In genomic region chr9:107534408-107535202, GRCm38 (mm10) we compare ENCODE assay signal across 8 mouse cellular contexts. TPM values are rescaled to one million over a fixed set of nuclear protein-coding genes. Genes with fewer than 3 reads are reported as not detected.
DNase-seq lines count a peak whose midpoint lies in the region; ATAC-seq lines count a peak whose summit lies in the region.

No protein-coding gene starts in this region.

- no peaks in the 10 kb centered on the region for H3K9me3 ChIP-seq in forebrain, embryonic 10.5 days
- H3K9me3 ChIP-seq in intestine, embryonic 16.5 days (ENCODE audit: control insufficient read depth, low read length), result no peaks in the 10 kb centered on the region

- peak overlapping the region; percentile 92 for H3K9ac ChIP-seq in intestine, embryonic 16.5 days (ENCODE audit: low read depth, low read length)

- peaks cover 32% of the 10 kb centered on the region for H3K36me3 ChIP-seq in forebrain, embryonic 10.5 days (replicated peaks)
- H3K36me3 ChIP-seq in intestine, embryonic 16.5 days (ENCODE audit: control insufficient read depth, insufficient read depth, low read length), result peaks cover 14% of the 10 kb centered on the region

- peak; percentile 40 for DNase-seq in kidney, adult 11 months
- no peak for DNase-seq in kidney, adult 18-20 months
- DNase-seq in NIH3T3 (ENCODE audit: low read depth), result peak; percentile 36
- no peak for DNase-seq in forebrain, embryonic 10.5 days (ENCODE audit: extremely low spot score, low spot score)
- DNase-seq in frontal cortex, postnatal 25 days (ENCODE audit: low spot score in 2 of 2), result no peak
- DNase-seq in left cerebral cortex, adult 8-10 months (ENCODE audit: low spot score in 2 of 2), result no peak

- ATAC-seq in intestine, embryonic 16.5 days, result no peak; the same call in 1 of the 2 replicates
- ATAC-seq in megakaryocyte, adult 5-6 weeks (ENCODE audit: poor library complexity, severe bottlenecking), result peak; percentile 8

- H3K4me3 ChIP-seq in forebrain, embryonic 10.5 days, result peak overlapping the region; percentile 72
- H3K4me3 ChIP-seq in intestine, embryonic 16.5 days (ENCODE audit: low read length), result peak overlapping the region; percentile 82

- under 1% methylated on average over 40 of the region's 40 CpGs for WGBS in forebrain, embryonic 10.5 days
- under 1% methylated on average over 40 of the region's 40 CpGs for WGBS in intestine, embryonic 16.5 days

- peak overlapping the region; percentile 80 for H3K4me2 ChIP-seq in intestine, embryonic 16.5 days (ENCODE audit: low read depth, low read length)

- H3K4me1 ChIP-seq in forebrain, embryonic 10.5 days, result peaks cover 43% of the 10 kb centered on the region
- H3K4me1 ChIP-seq in intestine, embryonic 16.5 days (ENCODE audit: control insufficient read depth, insufficient read depth, low read length), result peaks cover 21% of the 10 kb centered on the region

- peak overlapping the region; percentile 88 for H3K27ac ChIP-seq in forebrain, embryonic 10.5 days
- peak overlapping the region; percentile 83 for H3K27ac ChIP-seq in intestine, embryonic 16.5 days (ENCODE audit: low read length)

- peaks cover 1% of the 10 kb centered on the region; the same call in 1 of the 2 replicates for H3K27me3 ChIP-seq in forebrain, embryonic 10.5 days (ENCODE audit: poor library complexity, severe bottlenecking)
- H3K27me3 ChIP-seq in intestine, embryonic 16.5 days (replicated peaks; ENCODE audit: control insufficient read depth, insufficient read depth, low read length), result no peaks in the 10 kb centered on the region

RNA-seq across cellular contexts. Expression of gene Tmem115, which starts 0.9 kb away (rescaled TPM):
- 33.0 and 35.8 TPM in 2 replicates for polyA plus RNA-seq in forebrain, embryonic 10.5 days (2016; fragmentation: Nextera tagmentation; extraction: Ambion mirVana)
- polyA plus RNA-seq in intestine, embryonic 16.5 days (2015; fragmentation: Nextera tagmentation; extraction: Ambion mirVana), result 39.4 and 40.6 TPM in 2 replicates
- total RNA-seq in megakaryocyte, adult 5-6 weeks (2015), result 6.8 and 9.3 TPM in 2 replicates
- total RNA-seq in megakaryocyte, adult 5-6 weeks (2017), result 14.8 and 15.2 TPM in 2 replicates
- total RNA-seq in left cerebral cortex, adult 8-10 months (2022), result 10 to 100 TPM; 36.2 to 37.2 (median 36.9) TPM

RNA-seq across cellular contexts. Expression of gene Cyb561d2, which starts 7.4 kb away (rescaled TPM):
- polyA plus RNA-seq in forebrain, embryonic 10.5 days (2016; fragmentation: Nextera tagmentation; extraction: Ambion mirVana), result 20.4 and 21.0 TPM in 2 replicates
- polyA plus RNA-seq in intestine, embryonic 16.5 days (2015; fragmentation: Nextera tagmentation; extraction: Ambion mirVana), result 39.2 and 39.9 TPM in 2 replicates
- total RNA-seq in megakaryocyte, adult 5-6 weeks (2015), result 12.8 and 15.5 TPM in 2 replicates
- 14.2 and 21.7 TPM in 2 replicates for total RNA-seq in megakaryocyte, adult 5-6 weeks (2017)
- total RNA-seq in left cerebral cortex, adult 8-10 months (2022), result 10 to 100 TPM; 16.3 to 20.6 (median 19.2) TPM

RNA-seq across cellular contexts. Expression of gene Nprl2, which starts 7.4 kb away (rescaled TPM):
- 36.7 and 37.3 TPM in 2 replicates for polyA plus RNA-seq in forebrain, embryonic 10.5 days (2016; fragmentation: Nextera tagmentation; extraction: Ambion mirVana)
- 39.1 and 39.8 TPM in 2 replicates for polyA plus RNA-seq in intestine, embryonic 16.5 days (2015; fragmentation: Nextera tagmentation; extraction: Ambion mirVana)
- total RNA-seq in megakaryocyte, adult 5-6 weeks (2015), result 8.3 and 12.5 TPM in 2 replicates
- 15.7 and 18.9 TPM in 2 replicates for total RNA-seq in megakaryocyte, adult 5-6 weeks (2017)
- 10 to 100 TPM; 40.8 to 42.3 (median 41.8) TPM for total RNA-seq in left cerebral cortex, adult 8-10 months (2022)

RNA-seq across cellular contexts. Expression of gene Zmynd10, which starts 12.5 kb away (rescaled TPM):
- 0.74 and 1.4 TPM in 2 replicates for polyA plus RNA-seq in forebrain, embryonic 10.5 days (2016; fragmentation: Nextera tagmentation; extraction: Ambion mirVana)
- 2.3 and 2.5 TPM in 2 replicates for polyA plus RNA-seq in intestine, embryonic 16.5 days (2015; fragmentation: Nextera tagmentation; extraction: Ambion mirVana)
- not detected in 2 replicates for total RNA-seq in megakaryocyte, adult 5-6 weeks (2015)
- not detected in 2 replicates for total RNA-seq in megakaryocyte, adult 5-6 weeks (2017)
- 1 to 10 TPM; 5.1 to 8.3 (median 6.3) TPM for total RNA-seq in left cerebral cortex, adult 8-10 months (2022)

RNA-seq across cellular contexts. Expression of gene Rassf1, which starts 16.8 kb away (rescaled TPM):
- polyA plus RNA-seq in forebrain, embryonic 10.5 days (2016; fragmentation: Nextera tagmentation; extraction: Ambion mirVana), result 57.4 and 59.6 TPM in 2 replicates
- polyA plus RNA-seq in intestine, embryonic 16.5 days (2015; fragmentation: Nextera tagmentation; extraction: Ambion mirVana), result 52.5 and 53.7 TPM in 2 replicates
- total RNA-seq in megakaryocyte, adult 5-6 weeks (2015), result 34.3 and 37.7 TPM in 2 replicates
- 46.7 and 57.3 TPM in 2 replicates for total RNA-seq in megakaryocyte, adult 5-6 weeks (2017)
- total RNA-seq in left cerebral cortex, adult 8-10 months (2022), result 10 to 100 TPM; 15.8 to 18.5 (median 16.9) TPM

Comparison
In these comparisons a context has a peak if more than half of its experiments do, and no peak if none do; other contexts are left out.
1. DNase-seq: peak in kidney, adult 11 months (single experiment) and NIH3T3 (single experiment); none in kidney, adult 18-20 months (single experiment), forebrain, embryonic 10.5 days (single experiment), frontal cortex, postnatal 25 days (0 of 2) and left cerebral cortex, adult 8-10 months (0 of 2).